Mouse (Mus musculus): Measurements from ENCODE around the gene Rpl10.

DNA sequence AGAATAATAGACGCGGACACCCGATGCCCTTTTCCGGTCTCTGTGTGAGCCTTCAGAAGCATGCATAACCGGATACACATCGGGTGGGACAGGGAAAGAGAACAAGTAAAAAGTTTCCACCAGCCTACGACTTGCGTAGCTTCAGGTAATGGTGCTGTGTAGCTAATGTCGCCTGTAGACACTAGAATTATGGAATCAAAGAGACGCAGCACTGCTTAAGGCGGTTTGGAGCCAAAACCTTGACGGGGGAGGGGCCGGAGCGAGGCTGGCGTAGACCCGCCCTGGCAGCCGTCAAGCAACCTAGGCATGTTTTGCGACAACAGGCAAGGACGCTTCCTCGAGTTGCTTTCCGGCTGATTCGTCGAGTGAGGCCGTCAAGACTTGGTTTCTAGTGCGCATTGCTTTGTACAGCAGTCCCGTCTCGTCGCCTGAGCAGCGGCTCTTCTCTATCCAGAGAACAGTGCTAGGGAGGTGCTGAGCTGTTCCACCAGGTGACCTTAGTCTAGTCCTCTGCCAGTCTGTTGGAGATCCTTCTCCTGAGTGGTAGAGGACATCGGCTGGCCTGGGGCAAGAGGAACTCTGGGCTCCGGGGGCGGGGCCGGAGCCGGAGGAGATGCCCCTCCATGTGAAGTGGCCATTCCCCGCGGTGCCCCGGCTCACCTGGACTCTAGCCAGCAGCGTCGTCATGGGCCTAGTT lies 11.9 kb downstream of the Rpl10 start:
- TF ChIP-seq CTCF (IDR thresholded peaks at IDR 0.05; ENCODE audit: low read depth, low read length): no peak
- peak; percentile 51; the same call in 1 of the 2 replicates for TF ChIP-seq POLR2A (IDR thresholded peaks at IDR 0.05; ENCODE audit: extremely low read depth, insufficient read depth, low read length)
